Mouse (Mus musculus) brain, embryonic 14.5 days (tissue): ENCODE results near the gene E030018B13Rik.

ENCODE experiments used
- CTCF ChIP-seq: fragments of 200-500 bp; IDR thresholded peaks from 2 replicates; pipeline ENCODE4 v1.5.1; 2012; ENCODE audit warnings: inconsistent platforms, mild to moderate bottlenecking, moderate library complexity, borderline replicate concordance; ENCODE audit not compliant: insufficient read depth, insufficient read length; ENCODE audit errors: extremely low read depth
- POLR2A ChIP-seq: fragments of 200-500 bp; IDR thresholded peaks from 2 replicates; pipeline ENCODE4 v1.6.1; 2012; ENCODE audit warnings: mild to moderate bottlenecking, inconsistent platforms, borderline replicate concordance; ENCODE audit not compliant: poor library complexity, insufficient read depth, insufficient read length, severe bottlenecking; ENCODE audit errors: extremely low read depth

- TF ChIP-seq CTCF (no peak), POLR2A (no peak)
Observed at GRCm38 (mm10) chr7:63940321-63940720, 23.7 kb downstream of the E030018B13Rik start.
